Mouse (Mus musculus) WW6 (cell line): ENCODE results near the gene Krt16.

Experiments
- DNase-seq: peaks from one replicate; pipeline ENCODE4 v3.0.0-alpha.2; 2013; ENCODE audit warnings: low read depth, low spot score

The Krt16 gene

GRCm38 (mm10) chr11:100248852-100249465, at the start of gene Krt16:
Gene Krt16, minus strand, starts transcription at chr11:100248902.
- no peak for DNase-seq

DNA sequence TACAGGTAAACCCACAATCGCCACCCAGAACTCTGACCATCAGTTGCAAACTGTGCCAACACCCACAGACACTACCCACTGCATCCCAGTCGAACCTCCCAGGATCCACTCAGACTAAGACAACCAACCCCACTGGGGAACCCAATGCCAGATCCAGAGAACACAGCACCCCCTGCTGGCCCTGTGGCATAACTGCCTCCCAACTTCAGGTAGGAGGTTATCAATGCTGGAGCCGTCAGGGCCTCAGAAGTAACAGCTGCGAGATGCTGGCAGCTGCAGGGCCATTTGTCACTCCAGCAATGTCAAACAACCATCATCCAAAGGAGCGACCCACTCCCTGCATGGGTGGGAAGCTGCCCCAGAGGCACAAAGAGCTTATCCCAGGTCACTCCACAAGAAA, 49.1 kb upstream of the Krt16 start:
- no peak for DNase-seq

GRCm38 (mm10) chr11:100295308-100295707, 46.6 kb upstream of the Krt16 start:
- peak; percentile 89 for DNase-seq

DNA sequence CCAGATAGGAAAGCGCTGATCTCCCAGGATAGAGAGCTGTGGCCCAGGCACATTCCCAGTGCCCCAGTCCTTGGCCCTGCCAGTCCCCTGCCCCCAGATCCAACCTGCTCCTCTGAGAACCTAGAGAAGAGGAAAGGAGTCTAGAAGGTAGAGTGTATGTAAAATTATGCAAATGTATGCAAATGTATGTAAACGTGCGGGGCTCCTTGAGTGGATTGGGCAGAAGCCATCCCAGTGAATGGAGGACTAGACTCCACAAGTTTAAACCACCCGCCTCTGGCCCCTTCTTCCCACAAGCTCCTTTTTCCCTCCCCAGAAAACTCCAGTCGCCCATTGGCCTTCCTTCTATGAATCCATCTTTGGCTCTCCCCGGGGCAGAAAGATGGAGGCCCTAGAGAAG, 44.2 kb upstream of the Krt16 start:
- no peak for DNase-seq

GRCm38 (mm10) chr11:100290235-100290634, 41.5 kb upstream of the Krt16 start:
- DNase-seq, result no peak

GRCm38 (mm10) chr11:100288942-100289341, 40.2 kb upstream of the Krt16 start:
- DNase-seq, result no peak

DNA sequence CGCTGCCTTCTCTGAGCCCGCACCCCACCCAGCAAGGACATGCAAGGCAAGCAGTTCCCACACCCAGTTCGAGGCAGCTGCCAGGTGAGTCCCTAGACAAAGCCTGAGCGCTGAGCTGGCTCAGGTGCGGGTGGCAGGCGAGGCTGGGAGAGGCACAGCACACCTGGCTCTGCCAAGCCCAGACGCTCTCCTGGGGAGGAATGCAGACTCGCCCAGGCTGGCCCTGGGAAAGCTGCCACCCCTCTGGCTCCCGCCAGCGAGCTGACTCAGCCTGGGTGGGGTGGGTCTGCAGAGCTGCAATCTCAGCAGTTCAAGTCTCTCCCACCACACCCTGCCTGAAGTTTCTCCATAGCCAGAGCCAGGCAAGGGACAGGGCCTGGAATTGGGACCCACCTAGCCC, 38.3 kb upstream of the Krt16 start:
- no peak for DNase-seq

GRCm38 (mm10) chr11:100284988-100285387, 36.3 kb upstream of the Krt16 start:
- no peak for DNase-seq

DNA sequence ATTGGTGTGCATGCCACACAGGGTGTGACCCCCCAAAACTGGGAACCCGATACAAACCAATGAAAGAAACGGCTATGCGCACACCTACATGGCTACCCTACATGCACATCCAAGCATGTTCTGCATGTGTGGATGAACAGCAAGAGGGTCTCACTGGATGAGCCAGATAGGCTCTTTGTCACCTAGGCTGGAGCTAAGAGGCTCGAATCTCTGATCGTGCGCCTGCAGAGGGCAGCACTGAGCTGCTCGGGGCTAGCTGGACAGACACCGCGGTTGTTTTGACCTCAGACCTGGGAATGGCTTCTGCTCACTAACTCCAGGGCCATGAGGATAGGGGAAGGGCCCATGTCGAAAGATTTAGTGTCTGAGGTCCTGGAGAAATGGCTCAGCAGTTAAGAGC, 33.8 kb upstream of the Krt16 start:
- DNase-seq, result no peak

DNA sequence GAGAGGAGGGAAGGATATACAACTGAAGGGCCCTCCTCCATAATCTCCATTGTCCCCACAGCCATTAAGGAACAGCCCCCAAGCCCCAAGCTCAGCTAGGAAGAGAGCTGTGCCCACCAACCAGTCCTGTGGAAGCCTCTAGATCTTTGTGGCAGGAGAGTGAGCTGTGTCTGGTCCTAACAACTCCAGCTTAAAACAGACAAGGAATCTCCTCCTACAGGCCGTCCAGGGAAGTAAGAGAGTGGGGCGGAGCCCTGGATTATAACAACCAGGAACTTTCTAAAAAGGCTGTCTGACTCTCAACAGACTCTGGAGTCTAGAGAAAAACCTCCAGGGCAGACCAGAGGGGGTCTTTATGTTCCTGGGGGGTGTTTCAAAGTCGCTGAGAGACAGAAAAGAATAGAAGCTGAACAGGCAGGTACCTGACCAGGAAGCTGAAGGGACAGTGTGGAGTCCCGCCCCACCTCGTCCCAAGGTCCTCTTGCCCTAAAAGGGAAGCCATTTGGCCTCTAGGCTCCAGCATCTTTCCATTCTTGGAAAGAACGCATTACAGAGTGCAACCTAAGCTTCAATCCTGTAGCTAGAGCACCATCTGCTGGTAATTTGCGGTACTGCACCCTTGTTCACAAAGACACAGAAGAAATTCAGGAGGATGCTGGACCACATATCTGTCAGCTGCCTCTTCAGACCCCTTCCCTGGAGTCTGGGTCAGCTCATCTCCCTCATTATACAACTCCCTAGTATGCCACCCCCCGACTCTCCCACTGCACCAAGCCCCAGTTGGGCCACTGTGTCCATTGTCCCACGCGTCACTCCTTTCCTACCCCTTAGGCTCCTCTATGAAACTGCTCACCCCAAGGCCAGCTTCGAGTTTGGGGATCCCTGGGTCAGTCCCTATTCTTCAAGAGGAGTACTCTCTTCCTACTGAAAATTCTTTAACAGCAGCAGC, 33.2 kb upstream of the Krt16 start:
- no peak for DNase-seq

GRCm38 (mm10) chr11:100278759-100279158, 30.1 kb upstream of the Krt16 start:
- DNase-seq, result no peak

- no peak for DNase-seq
Observed at GRCm38 (mm10) chr11:100277726-100278480, 29.2 kb upstream of the Krt16 start.

- DNase-seq, result no peak
Observed at GRCm38 (mm10) chr11:100275466-100275865, 26.8 kb upstream of the Krt16 start.

DNA sequence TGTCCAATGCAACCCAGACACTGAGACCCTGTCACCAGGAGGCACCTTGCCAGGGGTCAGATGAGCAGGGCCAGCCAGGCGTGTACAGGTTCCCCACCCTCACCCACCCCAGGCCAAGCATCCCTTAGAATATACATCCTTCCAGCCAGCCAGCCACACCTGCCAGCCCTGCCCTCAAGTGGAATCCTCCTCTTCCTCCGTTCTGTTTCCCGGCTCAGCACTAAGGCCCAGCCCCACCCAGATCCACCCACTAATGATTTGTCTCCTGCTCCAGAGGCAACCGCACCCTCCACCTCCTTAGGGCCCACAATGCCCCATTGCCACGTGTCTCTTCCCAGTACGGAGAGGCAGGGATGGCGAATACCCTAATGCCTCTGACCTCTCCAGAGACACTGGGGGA, 26.0 kb upstream of the Krt16 start:
- no peak for DNase-seq

DNA sequence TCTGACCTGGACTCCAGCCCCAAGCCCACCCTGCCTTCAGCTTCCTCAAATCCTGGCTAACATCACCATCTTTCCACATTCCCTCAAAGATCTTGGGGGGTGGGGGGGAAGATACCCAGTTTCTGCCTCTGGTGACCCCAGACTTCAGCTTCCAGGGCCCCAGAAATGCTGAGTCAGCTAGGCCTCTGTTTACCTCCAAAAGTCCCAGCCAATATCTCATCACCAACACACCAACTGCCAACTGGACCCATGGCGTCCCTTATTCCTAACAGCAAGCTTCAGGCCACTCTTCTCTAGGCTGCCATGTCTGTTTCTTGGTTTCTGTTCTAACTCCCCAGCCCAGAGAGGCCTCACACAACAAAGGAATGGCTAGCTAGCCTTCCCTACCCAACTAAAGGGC, 23.2 kb upstream of the Krt16 start:
- no peak for DNase-seq

- DNase-seq, result no peak
Observed at GRCm38 (mm10) chr11:100269821-100270332, 21.2 kb upstream of the Krt16 start, which contains the start of gene Krt42. Gene Krt42, minus strand, starts transcription at chr11:100269871.

DNA sequence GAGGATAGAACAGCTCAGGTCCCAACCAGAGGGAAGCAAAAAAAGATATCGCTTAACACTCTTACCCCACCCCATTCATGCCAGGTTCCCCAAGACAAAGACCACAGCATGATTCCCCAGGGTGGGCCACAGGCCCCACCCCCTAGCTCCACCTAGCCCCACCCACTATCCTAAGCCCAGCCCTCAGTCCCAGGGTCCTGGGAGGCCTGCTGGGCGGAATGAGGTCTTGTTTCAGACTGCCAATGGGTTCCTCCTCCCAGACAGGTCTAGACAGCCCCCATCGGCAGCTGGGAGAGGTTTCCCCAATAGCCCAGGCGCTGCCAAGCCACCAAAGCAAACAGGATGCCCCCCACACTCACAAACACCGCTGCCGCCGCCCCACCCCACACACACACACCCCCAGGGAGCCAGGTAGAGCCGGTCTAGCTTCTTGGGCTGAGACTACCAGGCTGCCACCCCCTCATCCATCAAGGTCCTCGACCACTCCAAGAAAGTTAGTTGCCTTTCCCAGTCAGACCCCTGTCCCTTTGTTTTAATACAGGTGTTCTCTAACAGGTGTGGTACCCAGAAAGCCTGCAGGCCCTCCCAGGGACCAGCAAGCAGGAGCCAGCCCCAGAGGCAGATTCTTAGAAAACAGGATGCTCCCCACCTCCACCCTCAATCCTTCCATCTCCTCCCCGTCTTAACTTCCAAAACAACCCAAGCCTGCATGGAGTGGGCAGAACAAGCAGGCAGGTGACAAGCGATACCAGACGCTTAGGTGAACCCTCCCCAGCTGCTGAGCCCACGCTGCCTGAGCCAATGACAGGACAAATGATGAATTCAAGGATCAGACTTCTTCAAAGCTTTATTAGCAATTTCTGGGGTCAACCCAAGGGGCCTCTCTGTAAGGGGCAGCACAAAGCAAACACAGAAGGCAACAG, 13.6 kb upstream of the Krt16 start:
- peak; percentile 75 for DNase-seq

DNA sequence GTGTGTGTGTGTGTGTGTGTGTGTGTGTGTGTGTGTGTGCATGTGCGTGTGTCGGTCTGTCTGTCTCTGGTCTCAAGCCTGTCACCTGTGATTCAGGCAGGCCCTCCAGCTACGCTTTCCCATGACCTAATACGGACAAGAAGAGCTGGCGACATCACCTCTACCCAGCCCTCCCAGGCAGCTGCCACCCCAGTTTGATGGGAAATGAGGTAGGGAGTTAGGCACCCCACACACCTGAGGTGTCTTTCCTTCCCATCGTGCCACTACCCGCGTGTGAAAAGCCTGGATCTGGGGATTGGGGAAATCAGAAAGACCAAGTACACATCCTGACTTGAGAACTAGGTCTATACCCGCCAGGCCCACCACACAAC, 12.5 kb upstream of the Krt16 start:
- no peak for DNase-seq

DNA sequence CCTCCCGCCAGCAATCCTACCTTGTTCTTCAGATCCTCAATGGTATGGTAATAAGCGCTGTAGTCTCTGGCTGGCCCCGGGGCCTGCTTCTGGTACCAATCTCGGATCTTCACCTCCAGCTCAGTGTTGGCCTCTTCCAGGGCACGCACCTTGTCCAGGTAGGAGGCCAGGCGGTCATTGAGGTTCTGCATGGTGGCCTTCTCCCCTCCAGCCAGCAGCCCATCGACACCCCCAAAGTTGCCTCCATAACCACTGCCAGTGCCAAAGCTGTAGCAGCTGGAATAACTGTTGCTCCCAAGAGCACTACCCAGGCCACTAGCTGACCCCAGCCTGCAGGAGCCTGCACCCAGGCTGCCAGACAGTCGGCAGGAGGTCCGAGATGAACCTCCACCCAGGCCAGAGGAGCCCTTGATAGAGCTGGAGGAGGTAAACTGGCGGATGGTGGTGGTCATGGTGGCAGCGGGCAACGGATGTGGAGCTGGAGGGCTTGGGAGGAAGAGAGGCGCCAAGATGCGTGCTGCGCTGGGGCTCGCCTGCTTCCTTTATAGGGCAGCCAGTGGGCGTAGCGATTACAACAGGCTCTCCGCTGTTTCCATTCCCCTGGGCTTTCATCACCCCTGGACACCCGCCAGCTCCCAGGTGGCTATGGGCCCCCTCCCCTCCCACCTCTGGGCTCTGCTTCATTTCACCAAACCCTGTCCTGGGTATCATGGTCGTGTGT, 12.0 kb upstream of the Krt16 start, which contains the start of gene Krt17:
Krt17 (minus strand) TSS at position 516 of the 721 bp plus-strand sequence.
- no peak for DNase-seq

- no peak for DNase-seq
Observed at GRCm38 (mm10) chr11:100259079-100259478, 10.4 kb upstream of the Krt16 start.
